Mouse (Mus musculus): ENCODE results near the gene Sh3gl3.
"Not testable (repeated sequence)": the region's sequence is repeated elsewhere in the genome, so short reads cannot be mapped to it uniquely, and the experiment has no call there.

DNA sequence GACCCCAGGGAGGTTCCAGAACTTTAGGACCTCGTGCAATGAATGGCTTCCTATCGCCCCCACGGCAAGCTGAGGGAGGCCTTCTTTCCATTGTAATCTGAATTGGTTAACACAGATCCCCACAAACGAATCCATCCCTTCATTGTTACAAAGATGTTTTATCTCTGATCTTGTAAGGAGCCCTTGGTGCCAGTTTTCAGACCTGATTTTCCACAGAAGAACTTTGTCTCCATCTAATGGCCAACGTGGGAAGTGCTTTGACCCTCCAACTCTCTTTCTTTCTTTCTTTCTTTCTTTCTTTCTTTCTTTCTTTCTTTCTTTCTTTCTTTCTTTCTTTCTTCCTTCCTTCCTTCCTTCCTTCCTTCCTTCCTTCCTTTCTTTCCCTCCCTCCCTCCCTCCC is 99.2 kb downstream of the Sh3gl3 start:
- peak; percentile 83; the same call in 1 of the 2 replicates for TF ChIP-seq ZC3H11A (IDR thresholded peaks at IDR 0.05; ENCODE audit: borderline replicate concordance, low read depth, low read length)
- not testable (repeated sequence) for TF ChIP-seq CHD2 (IDR thresholded peaks at IDR 0.05; ENCODE audit: low read depth, low read length); HCFC1 (IDR thresholded peaks at IDR 0.05; ENCODE audit: borderline replicate concordance, insufficient read depth, low read length); MAFK (IDR thresholded peaks at IDR 0.05; ENCODE audit: insufficient read depth, low read depth, low read length); ZNF384 (IDR thresholded peaks at IDR 0.05; ENCODE audit: low read depth, low read length)

All from ES-E14 (cell line).